Mouse (Mus musculus) urinary bladder, postnatal 14 days (tissue): ENCODE results near the gene 1700001O22Rik.
A peak's percentile ranks its signal among the peaks of the same experiment; 100 is the strongest.

Experiments used
- DNase-seq: peaks from one replicate; pipeline ENCODE4 v3.0.0; 2021; ENCODE audit warnings: low spot score

The 1700001O22Rik gene

GRCm38 (mm10) chr2:30803604-30804003 is at the start of gene 1700001O22Rik:
Gene 1700001O22Rik (minus strand): TSS chr2:30803661.
- no peak for DNase-seq

GRCm38 (mm10) chr2:30852771-30853313 is 49.4 kb upstream of the 1700001O22Rik start:
- DNase-seq: no peak

GRCm38 (mm10) chr2:30850581-30850980 is 47.1 kb upstream of the 1700001O22Rik start:
- DNase-seq: no peak

- no peak for DNase-seq
Measured at GRCm38 (mm10) chr2:30848184-30848583, 44.7 kb upstream of the 1700001O22Rik start.

GRCm38 (mm10) chr2:30846723-30847122 is 43.3 kb upstream of the 1700001O22Rik start:
- DNase-seq: no peak

- no peak for DNase-seq
Measured at GRCm38 (mm10) chr2:30846236-30846635, 42.8 kb upstream of the 1700001O22Rik start.

GRCm38 (mm10) chr2:30845152-30846070 is 42.0 kb upstream of the 1700001O22Rik start:
- DNase-seq: peak; percentile 34

GRCm38 (mm10) chr2:30842615-30843014 is 39.2 kb upstream of the 1700001O22Rik start:
- DNase-seq: no peak

- no peak for DNase-seq
Measured at GRCm38 (mm10) chr2:30836238-30836990, 33.0 kb upstream of the 1700001O22Rik start.

- no peak for DNase-seq
Measured at GRCm38 (mm10) chr2:30834373-30835022, 31.0 kb upstream of the 1700001O22Rik start, which contains the start of gene Prrx2. Gene Prrx2 (plus strand): TSS chr2:30834972.

GRCm38 (mm10) chr2:30833644-30834043 is 30.2 kb upstream of the 1700001O22Rik start:
- DNase-seq: no peak

- no peak for DNase-seq
Measured at GRCm38 (mm10) chr2:30830283-30830795, 26.9 kb upstream of the 1700001O22Rik start, which contains the start of gene Asb6. Gene Asb6 (minus strand): TSS chr2:30830333.

GRCm38 (mm10) chr2:30829315-30829714 is 25.9 kb upstream of the 1700001O22Rik start:
- no peak for DNase-seq

- DNase-seq: peak; percentile 96
Measured at GRCm38 (mm10) chr2:30827749-30828475, 24.5 kb upstream of the 1700001O22Rik start.

- DNase-seq: peak; percentile 56
Measured at GRCm38 (mm10) chr2:30826825-30827748, 23.6 kb upstream of the 1700001O22Rik start.

GRCm38 (mm10) chr2:30823385-30824153 is 20.1 kb upstream of the 1700001O22Rik start:
- DNase-seq: peak; percentile 67

GRCm38 (mm10) chr2:30822460-30822859 is 19.0 kb upstream of the 1700001O22Rik start:
- DNase-seq: no peak

- DNase-seq: no peak
Measured at GRCm38 (mm10) chr2:30821073-30821472, 17.6 kb upstream of the 1700001O22Rik start.

- no peak for DNase-seq
Measured at GRCm38 (mm10) chr2:30819873-30820272, 16.4 kb upstream of the 1700001O22Rik start.
